Mouse (Mus musculus) limb, embryonic 14.5 days (tissue): ENCODE data around the gene Rerg. TPM values are rescaled to one million over a fixed set of nuclear protein-coding genes. Genes with fewer than 3 reads are reported as not detected.
A peak's percentile ranks its signal among the peaks of the same experiment; 100 is the strongest.

Experiments used
- ATAC-seq: fragments of 200-750 bp; cut with Nextera tagmentation; 2 replicates; pipeline ENCODE4 v1.8.0; 2017; ENCODE audit warnings: low read depth, moderate number of reproducible peaks, moderate TSS enrichment; ENCODE audit not compliant: low FRiP score
- DNase-seq: peaks from one replicate; pipeline ENCODE4 v3.0.0-alpha.2; 2015; ENCODE audit warnings: low spot score
- H3K27ac ChIP-seq: fragments of 300-500 bp; sonication (generic); replicated peaks from 2 replicates; pipeline ENCODE4 v1.5.1; 2014; ENCODE audit warnings: low read depth, mild to moderate bottlenecking, low read length, moderate library complexity, mixed read lengths
- H3K27me3 ChIP-seq: fragments of 300-500 bp; sonication (generic); 2 replicates; pipeline ENCODE4 v1.6.1; 2014; ENCODE audit warnings: low read length, mixed read lengths; ENCODE audit not compliant: control insufficient read depth, insufficient read depth
- H3K36me3 ChIP-seq: fragments of 300-500 bp; sonication (generic); 2 replicates; pipeline ENCODE4 v1.6.1; 2014; ENCODE audit warnings: mild to moderate bottlenecking, low read length, moderate library complexity, mixed read lengths; ENCODE audit not compliant: control insufficient read depth, insufficient read depth
- H3K4me1 ChIP-seq: fragments of 300-500 bp; sonication (generic); 2 replicates; pipeline ENCODE4 v1.6.1; 2014; ENCODE audit warnings: antibody characterized with exemption, low read length, mixed read lengths; ENCODE audit not compliant: control insufficient read depth, insufficient read depth
- H3K4me2 ChIP-seq: fragments of 300-500 bp; sonication (generic); replicated peaks from 2 replicates; pipeline ENCODE4 v1.6.1; 2014; ENCODE audit warnings: low read depth, mild to moderate bottlenecking, low read length, moderate library complexity; ENCODE audit not compliant: severe bottlenecking
- H3K4me3 ChIP-seq: fragments of 300-500 bp; sonication (generic); replicated peaks from 2 replicates; pipeline ENCODE4 v1.5.1; 2014; ENCODE audit warnings: low read length
- H3K9ac ChIP-seq: fragments of 300-500 bp; sonication (generic); 2 replicates; pipeline ENCODE4 v1.6.1; 2014; ENCODE audit warnings: mild to moderate bottlenecking, low read depth, low read length, moderate library complexity; ENCODE audit not compliant: severe bottlenecking
- H3K9me3 ChIP-seq: fragments of 300-500 bp; sonication (generic); 2 replicates; pipeline ENCODE4 v1.6.1; 2016; ENCODE audit warnings: low read length; ENCODE audit not compliant: control insufficient read depth
- POLR2A ChIP-seq: fragments of 200-500 bp; IDR thresholded peaks from 2 replicates; pipeline ENCODE4 v1.8.0; 2012; ENCODE audit warnings: inconsistent platforms, mild to moderate bottlenecking, moderate library complexity, borderline replicate concordance; ENCODE audit not compliant: insufficient read depth, insufficient read length; ENCODE audit errors: extremely low read depth
- WGBS: fragments of 180-500 bp; shearing (Covaris S2); extraction: QIAGEN DNeasy Blood & Tissue Kit; methylation state at CpG from one replicate; pipeline ENCODE4 v1.1.7; 2014; 5-methylcytosine and 5-hydroxymethylcytosine counted together
- polyA plus RNA-seq, 2 experiments: library from polyadenylated mRNA; depleted of rRNA in 1 of 2; stranded (reverse) in 1 of 2; unstranded in 1 of 2; fragments of >200 nt; fragmentation: Nextera tagmentation in 1 of 2; extraction: Ambion mirVana in 1 of 2; gene quantifications; 2 replicates each; pipeline versions ENCODE4 v1.2.1 to v1.2.3; 2012 to 2014

Gene Rerg
- polyA plus RNA-seq, 2 experiments: 22.1 to 33.6 TPM

DNA sequence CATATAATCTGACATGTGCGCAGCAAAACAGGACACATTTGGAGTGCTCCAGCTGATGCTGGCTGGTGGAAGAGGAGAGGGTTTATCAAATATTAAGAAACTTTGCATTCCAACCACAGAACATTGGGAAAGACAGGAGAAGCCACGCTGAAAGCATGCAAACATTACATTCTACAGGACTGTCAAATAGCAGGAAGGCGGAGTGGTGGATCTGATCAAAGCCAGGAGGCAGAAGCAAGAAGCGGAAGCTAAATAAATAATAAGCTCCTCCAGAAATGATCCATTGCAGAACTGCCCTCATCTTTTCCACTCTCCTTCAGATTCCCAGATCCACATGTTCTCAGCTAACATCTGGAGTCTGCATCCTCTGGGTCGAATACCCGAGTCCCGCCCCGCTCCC is 9.8 kb upstream of the Rerg start:
- ATAC-seq (no peak), DNase-seq (peak; percentile 15)
- WGBS: 27% methylated on average over 8 of the region's 8 CpGs
- H3K9ac ChIP-seq: no peak overlapping the region
- H3K27me3 ChIP-seq: no peaks in the 10 kb centered on the region
- no peak overlapping the region for H3K4me2 ChIP-seq
- H3K36me3 ChIP-seq: no peaks in the 10 kb centered on the region
- H3K9me3 ChIP-seq: no peaks in the 10 kb centered on the region
- no peaks in the 10 kb centered on the region for H3K4me1 ChIP-seq
- H3K27ac ChIP-seq: no peak overlapping the region
- no peak overlapping the region for H3K4me3 ChIP-seq
- no peak for TF ChIP-seq POLR2A

DNA sequence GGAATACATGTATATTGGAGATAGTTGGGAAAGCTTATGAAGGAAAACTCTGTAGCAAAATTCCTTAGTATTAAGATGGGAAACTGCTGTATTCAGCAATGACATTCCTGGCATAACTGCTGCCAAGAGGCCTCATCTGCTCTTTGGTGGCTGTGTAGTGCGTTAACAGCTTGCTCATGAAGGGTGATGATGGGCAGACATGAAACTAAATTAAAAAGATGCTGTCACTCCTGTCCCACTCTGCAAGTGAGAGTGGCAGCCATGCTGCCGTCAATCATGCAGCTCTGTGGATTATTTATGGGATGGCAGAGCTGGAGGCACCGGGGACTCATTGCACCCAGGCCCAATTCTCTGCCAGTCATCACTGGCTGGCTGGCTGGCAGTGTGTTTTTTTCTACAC is 8.7 kb upstream of the Rerg start:
- no peak overlapping the region for H3K4me3 ChIP-seq
- DNase-seq (no peak), ATAC-seq (no peak)
- no peak overlapping the region for H3K27ac ChIP-seq
- H3K4me2 ChIP-seq: no peak overlapping the region
- H3K4me1 ChIP-seq: no peaks in the 10 kb centered on the region
- H3K9me3 ChIP-seq: no peaks in the 10 kb centered on the region
- no peak overlapping the region for H3K9ac ChIP-seq
- WGBS: 33% methylated on average over 3 of the region's 3 CpGs
- no peak for TF ChIP-seq POLR2A
- H3K27me3 ChIP-seq: no peaks in the 10 kb centered on the region
- no peaks in the 10 kb centered on the region for H3K36me3 ChIP-seq

DNA sequence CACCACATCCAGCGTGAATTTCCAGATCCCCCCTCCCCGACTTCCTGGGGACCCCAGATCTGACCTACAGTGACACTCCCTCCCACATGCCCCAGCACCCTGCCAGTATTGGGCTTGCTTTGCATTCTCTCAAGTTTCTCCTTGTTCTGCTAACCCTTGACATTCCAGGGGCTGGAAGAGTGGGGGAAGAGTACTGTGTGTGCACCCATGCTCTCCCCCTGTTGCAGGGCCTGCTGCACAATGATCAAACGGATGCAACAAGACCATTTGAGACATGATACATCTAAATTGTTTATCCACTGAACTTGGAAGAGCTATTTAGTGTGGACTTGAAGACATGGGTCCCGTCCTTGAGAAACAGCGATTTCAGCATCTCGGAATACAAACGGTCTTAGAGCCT is 349 bp upstream of the Rerg start:
- no peak for ATAC-seq

DNA sequence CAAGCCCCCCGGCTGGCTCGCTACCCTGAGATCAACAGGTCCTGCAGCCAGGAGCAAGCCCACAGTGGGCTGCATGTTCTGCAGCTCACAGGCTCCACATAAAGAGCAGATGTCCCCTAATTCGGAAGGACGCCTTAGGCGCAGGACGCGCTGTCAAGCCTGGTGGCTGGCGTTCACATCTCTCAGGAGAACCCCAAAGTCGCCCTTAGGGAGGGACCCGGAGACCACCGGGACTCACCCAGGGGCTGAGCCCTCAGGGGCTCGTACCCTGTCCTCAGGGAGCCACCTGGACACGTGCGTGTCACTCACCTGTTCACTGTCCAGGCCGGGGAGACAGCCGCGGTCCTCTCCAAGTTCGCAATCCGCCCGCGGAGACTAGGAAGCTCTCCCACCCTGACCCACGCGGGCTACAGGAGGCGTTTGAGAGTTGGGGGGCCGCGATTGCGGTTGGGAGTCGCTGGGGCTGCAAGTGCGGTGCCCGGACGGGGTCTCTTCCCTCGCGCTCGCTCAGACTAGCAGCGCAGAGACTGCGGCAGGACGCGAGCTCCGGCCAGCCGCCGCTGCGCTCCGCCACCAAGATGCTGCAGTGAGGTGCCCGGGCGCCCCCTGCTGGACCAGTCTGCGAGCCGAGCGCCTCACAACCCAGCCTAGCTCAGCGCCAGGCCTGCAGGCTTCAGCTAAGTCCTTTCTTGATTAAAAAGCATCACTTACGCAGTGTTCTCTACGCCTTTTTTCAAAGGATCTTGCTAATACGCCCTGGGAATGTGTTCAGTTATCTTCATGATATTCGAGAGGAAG is 927 bp downstream of the Rerg start:
- Histone ChIP-seq H3K27me3 (0 out of 2 replicates have a peak, but pooled peaks cover 3% of the 10 kb centered on the region), H3K4me1 (no peaks in the 10 kb centered on the region; the same call in 1 of the 2 replicates), H3K4me2 (peak overlapping the region; percentile 85), H3K9ac (peak overlapping the region; percentile 66), H3K27ac (no peak overlapping the region), H3K36me3 (no peaks in the 10 kb centered on the region), H3K9me3 (no peaks in the 10 kb centered on the region), H3K4me3 (peak overlapping the region; percentile 51)
- 1% methylated on average over 52 of the region's 53 CpGs for WGBS
- peak; percentile 89 for DNase-seq
- TF ChIP-seq POLR2A: no peak
- ATAC-seq: peak; percentile 93

More for the DNA sequence above, 349 bp upstream of the Rerg start:
- Histone ChIP-seq H3K36me3 (no peaks in the 10 kb centered on the region), H3K4me3 (no peak overlapping the region), H3K9ac (no peak overlapping the region), H3K4me1 (no peaks in the 10 kb centered on the region; the same call in 1 of the 2 replicates), H3K27ac (no peak overlapping the region), H3K27me3 (0 out of 2 replicates have a peak, but pooled peaks cover 3% of the 10 kb centered on the region), H3K4me2 (no peak overlapping the region), H3K9me3 (no peaks in the 10 kb centered on the region)
- no peak for DNase-seq
- no peak for TF ChIP-seq POLR2A
- 31% methylated on average over 7 of the region's 7 CpGs for WGBS

DNA sequence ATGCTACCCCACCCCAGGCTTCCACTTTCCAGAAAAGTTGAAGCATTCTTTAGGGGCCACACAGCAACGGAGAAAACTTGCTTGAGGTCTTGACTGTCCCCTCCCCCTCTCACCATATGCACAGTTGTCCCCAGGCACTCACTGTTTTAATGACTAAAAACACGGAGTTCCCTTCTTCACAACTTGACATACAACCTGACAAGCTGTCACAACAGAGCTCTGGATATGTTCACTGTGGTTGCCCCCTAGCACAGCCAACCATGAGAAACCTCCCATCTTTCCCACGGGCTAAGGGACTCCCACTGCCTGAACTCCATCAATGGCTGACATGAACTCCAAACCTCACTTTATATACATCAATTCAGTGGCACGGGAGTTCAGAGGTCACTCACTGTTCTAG is 3.5 kb downstream of the Rerg start:
- H3K4me2 ChIP-seq: peak overlapping the region; percentile 85; the same call in 1 of the 2 replicates
- H3K4me1 ChIP-seq: no peaks in the 10 kb centered on the region; the same call in 1 of the 2 replicates
- H3K27me3 ChIP-seq: no peaks in the 10 kb centered on the region
- ATAC-seq (no peak), DNase-seq (no peak)
- no peaks in the 10 kb centered on the region for H3K36me3 ChIP-seq
- no peak for TF ChIP-seq POLR2A
- H3K9me3 ChIP-seq: no peaks in the 10 kb centered on the region
- H3K9ac ChIP-seq: no peak overlapping the region
- H3K4me3 ChIP-seq: no peak overlapping the region
- no peak overlapping the region for H3K27ac ChIP-seq
- WGBS: 21% methylated on average over 4 of the region's 4 CpGs

DNA sequence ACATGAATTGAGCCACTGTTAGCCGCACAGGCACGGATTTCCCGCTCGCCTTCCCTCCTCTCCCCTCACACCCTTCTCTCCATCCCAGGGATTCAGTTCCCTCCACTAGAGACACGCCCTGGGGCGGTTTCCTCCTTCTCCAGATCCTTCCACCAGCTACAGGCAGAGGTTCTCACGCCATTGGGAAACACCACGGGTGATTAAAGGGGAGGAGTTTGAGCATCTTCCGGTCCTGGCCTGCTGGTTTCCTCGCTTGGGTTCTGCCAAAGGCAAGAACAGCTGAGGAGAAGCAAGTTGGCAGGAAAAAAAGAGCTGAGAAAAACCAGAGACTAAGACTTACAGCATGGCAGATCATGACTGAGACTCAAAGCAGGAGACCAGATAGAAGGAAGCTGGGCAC is 6.7 kb downstream of the Rerg start:
- Histone ChIP-seq H3K27me3 (no peaks in the 10 kb centered on the region), H3K4me1 (no peaks in the 10 kb centered on the region; the same call in 1 of the 2 replicates), H3K9me3 (no peaks in the 10 kb centered on the region), H3K36me3 (no peaks in the 10 kb centered on the region), H3K27ac (no peak overlapping the region), H3K4me2 (no peak overlapping the region), H3K4me3 (no peak overlapping the region), H3K9ac (no peak overlapping the region)
- WGBS: 65% methylated on average over 10 of the region's 10 CpGs
- TF ChIP-seq POLR2A: no peak
- no peak for DNase-seq
- no peak for ATAC-seq
